Mouse (Mus musculus) bone marrow, adult 2 months (tissue): ENCODE results near the gene Rnf169.

Source experiments
- CTCF ChIP-seq: fragments of 200-500 bp; IDR thresholded peaks from 2 replicates; pipeline ENCODE4 v1.5.1; 2011; ENCODE audit warnings: low read length, control low read depth; ENCODE audit not compliant: control insufficient read depth, insufficient read depth
- POLR2A ChIP-seq: fragments of 200-500 bp; IDR thresholded peaks from 2 replicates; pipeline ENCODE4 v1.6.1; 2011; ENCODE audit warnings: low read depth, mild to moderate bottlenecking, control low read depth, low read length, borderline replicate concordance; ENCODE audit not compliant: control insufficient read depth

DNA sequence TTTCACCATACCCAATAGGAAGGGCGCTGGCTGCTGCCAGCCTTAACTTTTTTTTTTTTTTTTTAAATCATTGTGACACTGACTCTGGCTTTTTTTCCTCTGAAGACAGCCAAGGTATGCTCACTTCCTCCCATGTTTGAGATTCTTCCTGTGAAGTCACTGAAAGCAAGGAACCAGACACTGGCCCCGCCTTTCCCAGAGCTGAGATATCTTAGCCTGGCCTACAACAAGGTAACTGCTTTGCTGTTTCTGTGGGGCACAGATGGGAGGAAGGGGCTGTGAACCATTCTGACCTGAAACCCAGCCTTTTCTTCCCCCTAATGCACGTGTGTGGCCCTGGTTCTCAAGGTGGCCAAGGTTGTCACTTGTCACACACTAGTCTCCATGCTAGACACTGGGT, 73.9 kb downstream of the Rnf169 start:
- no peak for TF ChIP-seq POLR2A
- no peak for TF ChIP-seq CTCF
